Mouse (Mus musculus) embryonic fibroblast, embryonic 13.5 days (primary cell): ENCODE measurements around the gene Plekho1. TPM values are rescaled to one million over a fixed set of nuclear protein-coding genes. Genes with fewer than 3 reads are reported as not detected.
A peak's percentile ranks its signal among the peaks of the same experiment; 100 is the strongest.
"Not testable (repeated sequence)": the region's sequence is repeated elsewhere in the genome, so short reads cannot be mapped to it uniquely, and the experiment has no call there.

ENCODE experiments used
- H3K27ac ChIP-seq: 2 replicates; pipeline ENCODE4 v1.5.1; 2012; ENCODE audit warnings: low read length, control low read depth, inconsistent platforms; ENCODE audit not compliant: insufficient read depth
- H3K4me1 ChIP-seq: 2 replicates; pipeline ENCODE4 v1.6.1; 2011; ENCODE audit warnings: low read length; ENCODE audit not compliant: control insufficient read depth, insufficient read depth
- H3K4me3 ChIP-seq: 2 replicates; pipeline ENCODE4 v1.5.1; 2011; ENCODE audit warnings: mild to moderate bottlenecking, control low read depth, low read length; ENCODE audit not compliant: insufficient read depth
- CTCF ChIP-seq: IDR thresholded peaks from 2 replicates; pipeline ENCODE4 v1.5.1; 2011; ENCODE audit warnings: mild to moderate bottlenecking, control low read depth, low read length, moderate library complexity, borderline replicate concordance; ENCODE audit not compliant: insufficient read depth
- POLR2A ChIP-seq: IDR thresholded peaks from 2 replicates; pipeline ENCODE4 v1.6.1; 2011; ENCODE audit warnings: low read depth, mild to moderate bottlenecking, control low read depth, low read length, moderate library complexity
- polyA plus RNA-seq: library from polyadenylated mRNA; stranded (reverse); fragments of >200 nt; gene quantifications from 2 replicates; pipeline ENCODE4 v1.2.4, GENCODE M21; 2011; ENCODE audit warnings: low read depth; ENCODE audit not compliant: missing spikeins, insufficient read length

Plekho1 gene
- polyA plus RNA-seq, 1 experiment, result 53.5 TPM

- TF ChIP-seq POLR2A (peak; percentile 92), CTCF (no peak)
- Histone ChIP-seq H3K4me1 (peaks cover 19% of the 10 kb centered on the region), H3K27ac (peak overlapping the region; percentile 76), H3K4me3 (no peak overlapping the region)
These were observed 10.4 kb downstream of the Plekho1 start for GRCm38 (mm10) chr3:95985209-95986000.

DNA sequence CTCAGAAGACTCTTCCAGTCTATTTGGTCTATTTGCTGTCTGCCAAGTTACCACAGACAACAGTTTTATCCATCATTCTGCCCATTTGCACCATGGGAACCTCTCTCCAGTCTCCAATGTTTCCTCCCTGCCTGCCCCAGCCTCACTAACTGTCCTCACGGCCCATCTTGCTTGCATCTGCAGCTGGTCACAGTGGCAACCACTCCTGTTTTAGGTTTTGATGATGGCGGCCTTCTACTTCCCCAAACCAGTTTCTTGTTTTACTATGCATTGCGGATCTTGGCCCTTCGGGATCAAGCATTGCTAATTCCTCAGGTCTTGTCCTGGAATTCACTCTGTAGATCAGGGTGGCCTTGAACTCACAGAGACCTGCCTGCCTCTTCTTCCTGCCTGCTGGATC lies 13.7 kb downstream of the Plekho1 start:
- TF ChIP-seq CTCF (no peak), POLR2A (no peak)
- Histone ChIP-seq H3K27ac (no peak overlapping the region), H3K4me1 (peaks cover 20% of the 10 kb centered on the region)

GRCm38 (mm10) chr3:95980276-95980970 lies 15.4 kb downstream of the Plekho1 start:
- peak overlapping the region; percentile 59; the same call in 1 of the 2 replicates for H3K27ac ChIP-seq
- H3K4me1 ChIP-seq, result peaks cover 12% of the 10 kb centered on the region
- TF ChIP-seq CTCF (no peak), POLR2A (no peak)
- H3K4me3 ChIP-seq, result no peak overlapping the region

More for the DNA sequence above, 13.7 kb downstream of the Plekho1 start:
- no peak overlapping the region for H3K4me3 ChIP-seq

DNA sequence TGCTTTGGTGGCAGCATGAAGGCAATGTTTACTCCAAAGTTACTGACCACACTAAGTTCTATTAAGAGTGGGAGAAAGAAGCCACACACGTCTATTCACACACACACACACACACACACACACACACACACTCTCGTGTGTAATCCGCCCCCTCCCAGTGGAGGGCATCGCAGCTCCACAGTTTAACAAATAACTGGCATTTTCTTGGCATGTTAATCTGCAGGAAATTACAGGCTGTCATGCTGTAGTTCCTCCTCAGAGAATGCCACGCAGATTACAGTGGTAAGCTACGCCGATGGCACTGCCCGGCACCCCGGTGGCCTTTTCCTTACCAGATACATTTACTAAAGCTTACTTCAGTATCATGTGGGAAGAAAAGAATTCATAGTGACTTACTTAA lies 17.5 kb downstream of the Plekho1 start:
- Histone ChIP-seq H3K27ac (no peak overlapping the region), H3K4me3 (no peak overlapping the region), H3K4me1 (peaks cover 9% of the 10 kb centered on the region)
- TF ChIP-seq POLR2A, result no peak

DNA sequence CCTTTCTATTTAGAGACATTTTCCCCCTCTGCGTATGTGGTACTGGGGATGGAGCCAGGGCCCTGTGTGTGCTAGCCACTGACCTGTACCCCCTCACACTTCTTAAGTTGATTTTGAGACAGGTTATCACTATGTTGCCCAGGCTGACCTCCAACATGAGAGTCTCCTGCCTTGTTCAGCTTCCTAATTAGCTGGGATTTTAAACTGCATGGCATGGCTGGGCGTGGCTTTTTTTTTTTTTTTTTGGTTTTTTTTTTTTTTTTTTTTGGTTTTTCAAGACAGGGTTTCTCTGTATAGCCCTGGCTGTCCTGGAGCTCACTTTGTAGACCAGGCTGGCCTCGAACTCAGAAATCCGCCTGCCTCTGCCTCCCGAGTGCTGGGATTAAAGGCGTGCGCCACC lies 18.2 kb downstream of the Plekho1 start:
- H3K4me1 ChIP-seq, H3K27ac ChIP-seq, H3K4me3 ChIP-seq: not testable (repeated sequence)

GRCm38 (mm10) chr3:95977079-95977478 lies 18.7 kb downstream of the Plekho1 start:
- no peak overlapping the region for H3K27ac ChIP-seq
- TF ChIP-seq CTCF (no peak), POLR2A (no peak)
- H3K4me1 ChIP-seq, result peaks cover 9% of the 10 kb centered on the region
- no peak overlapping the region for H3K4me3 ChIP-seq

DNA sequence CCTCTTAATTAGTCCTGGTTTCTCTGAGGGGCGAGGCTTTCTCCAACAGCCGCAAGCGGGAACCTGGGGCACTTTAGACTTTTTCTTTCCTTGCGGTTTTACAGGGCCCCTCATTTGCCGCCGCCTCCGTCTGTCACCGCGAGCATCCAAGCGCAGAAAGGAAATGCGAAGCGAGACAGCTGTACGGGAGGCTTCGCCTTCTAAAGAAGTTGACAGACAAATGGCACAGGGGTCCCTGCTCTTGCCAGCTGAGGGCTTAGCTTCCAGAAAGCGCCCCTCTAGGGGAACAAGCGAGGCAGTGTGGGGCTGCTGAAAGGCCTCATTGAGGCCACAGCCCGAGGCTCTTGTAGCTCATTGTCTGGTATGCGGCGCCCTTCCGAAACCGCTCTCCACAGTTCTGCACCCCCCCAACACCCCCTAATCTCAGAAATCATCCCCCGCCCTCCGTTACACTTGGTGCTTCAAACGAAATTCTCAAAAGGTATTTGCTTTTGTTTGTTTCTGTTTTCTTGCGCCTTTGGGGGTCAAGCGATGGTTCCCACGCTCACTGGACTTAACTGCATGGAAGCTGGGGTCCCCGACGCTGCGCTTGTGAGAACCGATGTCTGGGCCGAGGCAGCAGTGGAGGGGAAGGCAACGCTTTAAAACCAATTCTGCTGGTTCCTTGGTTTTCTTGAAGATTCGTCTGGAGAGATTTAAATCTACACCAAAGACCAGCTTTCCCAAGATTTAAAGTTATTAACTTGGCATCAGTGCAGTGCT lies 22.7 kb downstream of the Plekho1 start:
- TF ChIP-seq CTCF, result no peak
- TF ChIP-seq POLR2A, result no peak
- Histone ChIP-seq H3K27ac (no peak overlapping the region), H3K4me3 (no peak overlapping the region), H3K4me1 (no peaks in the 10 kb centered on the region)

- no peak for TF ChIP-seq POLR2A
- TF ChIP-seq CTCF, result no peak
- no peak overlapping the region for H3K27ac ChIP-seq
- H3K4me1 ChIP-seq, result no peaks in the 10 kb centered on the region
- no peak overlapping the region for H3K4me3 ChIP-seq
These were observed 23.4 kb downstream of the Plekho1 start for GRCm38 (mm10) chr3:95972251-95972872.

DNA sequence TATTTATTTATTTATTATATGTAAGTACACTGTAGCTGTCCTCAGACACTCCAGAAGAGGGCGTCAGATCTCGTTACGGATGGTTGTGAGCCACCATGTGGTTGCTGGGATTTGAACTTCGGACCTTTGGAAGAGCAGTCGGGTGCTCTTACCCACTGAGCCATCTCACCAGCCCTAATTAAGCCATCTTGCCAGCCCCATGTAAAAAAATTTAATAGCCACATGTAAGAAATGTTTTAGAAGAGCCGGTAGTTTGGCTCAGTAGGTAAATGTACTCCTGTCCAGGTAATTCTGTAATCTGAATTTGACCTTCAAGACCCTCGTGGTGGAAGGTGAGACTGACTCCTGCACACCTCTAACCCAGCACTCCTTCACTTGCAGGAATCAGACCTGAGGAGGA lies 25.1 kb downstream of the Plekho1 start:
- not testable (repeated sequence) for H3K27ac ChIP-seq, H3K4me3 ChIP-seq, H3K4me1 ChIP-seq

DNA sequence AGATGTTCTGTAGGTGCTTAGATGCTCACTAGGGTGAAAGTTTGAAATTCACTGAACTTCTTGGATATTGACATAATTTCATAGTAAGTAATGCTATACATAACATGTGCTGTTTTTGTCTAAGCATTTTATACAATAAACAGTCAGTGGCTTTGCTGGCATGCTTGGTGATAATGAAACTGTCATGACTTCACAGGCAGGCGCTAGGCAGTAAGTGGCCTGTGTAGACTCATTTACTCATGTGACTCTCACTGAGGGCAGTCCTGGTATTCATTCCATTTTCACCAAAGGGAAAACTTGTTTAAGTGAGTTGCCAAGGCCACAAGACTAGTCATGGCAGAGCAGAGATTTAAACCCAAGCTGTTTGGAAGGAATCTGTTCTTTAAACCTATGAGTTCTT lies 26.5 kb downstream of the Plekho1 start:
- H3K4me3 ChIP-seq, result no peak overlapping the region
- H3K27ac ChIP-seq, result no peak overlapping the region
- no peaks in the 10 kb centered on the region for H3K4me1 ChIP-seq
- TF ChIP-seq CTCF, result no peak
- TF ChIP-seq POLR2A, result no peak
